ENCODE assay signal across 20 mouse cellular contexts in genomic region chr12:31239031-31239583, GRCm38 (mm10). TPM values are rescaled to one million over a fixed set of nuclear protein-coding genes. Genes with fewer than 3 reads are reported as not detected.
"Had no signal": no experiment of that assay in that cellular context is flagged by ENCODE, and none has a peak within 500 bp of the region (broad histone marks: within the 10 kb centered on the region; RNA-seq: fewer than 3 reads in every experiment).

No protein-coding gene starts in this region.

- DNase-seq: liver; liver, embryonic 13.5 days; liver, postnatal 0 days; lung, postnatal 36 days; right cerebral cortex, postnatal 4 days; thymus, postnatal 4 days had no signal

- H3K4me3 ChIP-seq: intestine, embryonic 15.5 days; limb, embryonic 12.5 days; liver, embryonic 13.5 days; lung, embryonic 15.5 days; midbrain, embryonic 13.5 days; neural tube, embryonic 15.5 days; stomach, embryonic 15.5 days had no signal

- H3K4me1 ChIP-seq: liver, embryonic 13.5 days; stomach, embryonic 15.5 days had no signal

- H3K4me2 ChIP-seq: intestine, embryonic 15.5 days; limb, embryonic 12.5 days; liver, embryonic 13.5 days; lung, embryonic 15.5 days; midbrain, embryonic 13.5 days; neural tube, embryonic 15.5 days; stomach, embryonic 15.5 days had no signal

- H3K36me3 ChIP-seq: intestine, embryonic 15.5 days; limb, embryonic 12.5 days; liver, embryonic 13.5 days; lung, embryonic 15.5 days; midbrain, embryonic 13.5 days; neural tube, embryonic 15.5 days; stomach, embryonic 15.5 days had no signal

- H3K27me3 ChIP-seq: intestine, embryonic 15.5 days; limb, embryonic 12.5 days; liver, embryonic 13.5 days; lung, embryonic 15.5 days; midbrain, embryonic 13.5 days; neural tube, embryonic 15.5 days; stomach, embryonic 15.5 days had no signal

- H3K9me3 ChIP-seq: intestine, embryonic 15.5 days; limb, embryonic 12.5 days; liver, embryonic 13.5 days; lung, embryonic 15.5 days; midbrain, embryonic 13.5 days; neural tube, embryonic 15.5 days; stomach, embryonic 15.5 days had no signal

- ATAC-seq: intestine, embryonic 15.5 days; liver, postnatal 0 days; midbrain, embryonic 13.5 days had no signal

- H3K9ac ChIP-seq: intestine, embryonic 15.5 days; limb, embryonic 12.5 days; liver, embryonic 13.5 days; liver, postnatal 0 days; lung, embryonic 15.5 days; midbrain, embryonic 13.5 days; neural tube, embryonic 15.5 days; stomach, embryonic 15.5 days had no signal

- H3K27ac ChIP-seq: intestine, embryonic 15.5 days; kidney, postnatal 0 days; limb, embryonic 12.5 days; liver, embryonic 13.5 days; lung, embryonic 15.5 days; midbrain, embryonic 13.5 days; neural tube, embryonic 15.5 days; stomach, embryonic 15.5 days had no signal

RNA-seq across cellular contexts. Expression of gene Gm6993, which starts 1.5 kb away (rescaled TPM):
- total RNA-seq: layer of hippocampus, adult 18-20 months; layer of hippocampus, postnatal 10 days; left cerebral cortex, postnatal 36 days; megakaryocyte progenitor cell, adult 5-6 weeks; midbrain, postnatal 0 days had no signal
- polyA plus RNA-seq: intestine, embryonic 15.5 days; kidney, postnatal 0 days; limb, embryonic 12.5 days; liver, embryonic 13.5 days; liver, postnatal 0 days; lung, embryonic 15.5 days; midbrain, embryonic 13.5 days; midbrain, postnatal 0 days; neural tube, embryonic 11.5 days; neural tube, embryonic 15.5 days; spleen, adult 2 months; stomach, embryonic 15.5 days had no signal
